Comparison of ENCODE assay signal across 13 mouse cellular contexts in genomic region chr14:60526832-60527231, GRCm38 (mm10).
A peak's percentile ranks its signal among the peaks of the same experiment; 100 is the strongest.
DNase-seq lines count a peak whose midpoint lies in the region.
"Had no signal": no experiment of that assay in that cellular context is flagged by ENCODE, and none has a peak within 500 bp of the region (broad histone marks: within the 10 kb centered on the region; RNA-seq: fewer than 3 reads in every experiment).

No protein-coding gene starts in this region.

- DNase-seq in adrenal gland, adult 2 months: peak; percentile 62
- DNase-seq in adrenal gland, adult 18-20 months (ENCODE audit: low spot score in 2 of 2): no peak
- DNase-seq in right cerebral cortex, postnatal 25 days: peak; percentile 16
- no peak for DNase-seq in right cerebral cortex, postnatal 10 days (ENCODE audit: low spot score in 2 of 2)
- peak; percentile 57 to 62 for DNase-seq in adrenal gland, postnatal 36 days
- DNase-seq in ovary, postnatal 14 days (ENCODE audit: low spot score): no peak
- DNase-seq in gastrocnemius, postnatal 10 days: no peak
- DNase-seq: cerebellum, adult 18-20 months; cerebellum, postnatal 25 days; embryo, embryonic 11 days; heart, postnatal 4 days; kidney, adult 11 months; thymus, postnatal 36 days had no signal

Comparison
In these comparisons a context has a peak if more than half of its experiments do, and no peak if none do; other contexts are left out.
1. DNase-seq: peak in adrenal gland, adult 2 months (single experiment), right cerebral cortex, postnatal 25 days (single experiment) and adrenal gland, postnatal 36 days (2 of 2); none in adrenal gland, adult 18-20 months (0 of 2), right cerebral cortex, postnatal 10 days (0 of 2), ovary, postnatal 14 days (single experiment) and gastrocnemius, postnatal 10 days (single experiment).